Mouse (Mus musculus): Measurements from ENCODE around the gene Ppip5k1.

- no peak for TF ChIP-seq CTCF (IDR thresholded peaks at IDR 0.05; ENCODE audit: low read depth)
- no peak for TF ChIP-seq EP300 (IDR thresholded peaks at IDR 0.05; ENCODE audit: low read depth)
Observed at GRCm38 (mm10) chr2:121368831-121369230, 13.6 kb upstream of the Ppip5k1 start.
